Mouse (Mus musculus) MEL (cell line): ENCODE measurements around the gene Rgs12.
A peak's percentile ranks its signal among the peaks of the same experiment; 100 is the strongest.

Experiments
- CTCF ChIP-seq, 3 experiments: IDR thresholded peaks in 2 of 3; conservative IDR thresholded peaks in 1 of 3; 2 replicates each; pipeline ENCODE4 v1.5.1; 2011 to 2012; ENCODE audit warnings: low read length in 3 of 3, low read depth in 2 of 3, mild to moderate bottlenecking in 2 of 3, improper control_type of control experiment in 1 of 3, inconsistent platforms in 1 of 3, mixed read lengths in 1 of 3, moderate library complexity in 1 of 3; ENCODE audit not compliant: control insufficient read depth in 1 of 3, insufficient read depth in 1 of 3, poor library complexity in 1 of 3, severe bottlenecking in 1 of 3
- E2F4 ChIP-seq: IDR thresholded peaks from 2 replicates; pipeline ENCODE4 v1.6.1; 2011; ENCODE audit warnings: low read depth, low read length, improper control_type of control experiment, borderline replicate concordance
- ELF1 ChIP-seq: IDR thresholded peaks from 2 replicates; pipeline ENCODE4 v1.6.1; 2014; ENCODE audit warnings: low read depth, mild to moderate bottlenecking, inconsistent platforms, low read length, improper control_type of control experiment, moderate library complexity
- GATA1 ChIP-seq: IDR thresholded peaks from 2 replicates; pipeline ENCODE4 v1.6.1; 2011; ENCODE audit warnings: low read depth, low read length, improper control_type of control experiment
- MXI1 ChIP-seq: IDR thresholded peaks from 2 replicates; pipeline ENCODE4 v1.6.1; 2011; ENCODE audit warnings: mild to moderate bottlenecking, low read depth, low read length, improper control_type of control experiment
- NELFE ChIP-seq: IDR thresholded peaks from 2 replicates; pipeline ENCODE4 v1.6.1; 2011; ENCODE audit warnings: low read depth, low read length, improper control_type of control experiment
- POLR2A ChIP-seq, 2 experiments: IDR thresholded peaks; 2 replicates each; pipeline ENCODE4 v1.6.1; 2011 to 2012; ENCODE audit warnings: low read length in 2 of 2, mild to moderate bottlenecking in 2 of 2, control low read depth in 1 of 2, improper control_type of control experiment in 1 of 2, low read depth in 1 of 2, moderate library complexity in 1 of 2; ENCODE audit not compliant: control insufficient read depth in 1 of 2, insufficient read depth in 1 of 2, poor library complexity in 1 of 2
- SMC3 ChIP-seq: IDR thresholded peaks from 2 replicates; pipeline ENCODE4 v1.6.1; 2011; ENCODE audit warnings: low read depth, low read length, improper control_type of control experiment
- UBTF ChIP-seq: IDR thresholded peaks from 2 replicates; pipeline ENCODE4 v1.6.1; 2012; ENCODE audit warnings: low read depth, mild to moderate bottlenecking, inconsistent platforms, low read length, improper control_type of control experiment, moderate library complexity, borderline replicate concordance; ENCODE audit not compliant: insufficient read depth
- ZNF384 ChIP-seq: IDR thresholded peaks from 2 replicates; pipeline ENCODE4 v1.6.1; 2012; ENCODE audit warnings: low read depth, mild to moderate bottlenecking, inconsistent platforms, low read length, improper control_type of control experiment

GRCm38 (mm10) chr5:35024975-35025374, 75.7 kb downstream of the Rgs12 start:
- TF ChIP-seq CTCF (IDR thresholded peaks at IDR 0.05 in 2 of 3, conservative IDR thresholded peaks at IDR 0.05 in 1 of 3; ENCODE audit: control insufficient read depth in 1 of 3, insufficient read depth in 1 of 3, low read depth in 2 of 3, low read length in 3 of 3, poor library complexity in 1 of 3, severe bottlenecking in 1 of 3): peak; percentile 59 to 89 (median 88)
- no peak for TF ChIP-seq ELF1
- no peak for TF ChIP-seq GATA1
- TF ChIP-seq MXI1: no peak
- TF ChIP-seq UBTF: no peak
- TF ChIP-seq POLR2A (IDR thresholded peaks at IDR 0.05; ENCODE audit: control insufficient read depth in 1 of 2, insufficient read depth in 1 of 2, low read depth in 1 of 2, low read length in 2 of 2, poor library complexity in 1 of 2): no peak
- TF ChIP-seq E2F4: no peak
- TF ChIP-seq NELFE: no peak
- TF ChIP-seq SMC3: peak; percentile 96
- no peak for TF ChIP-seq ZNF384
